Mouse (Mus musculus): ENCODE data around the gene Ptprq.
A peak's percentile ranks its signal among the peaks of the same experiment; 100 is the strongest.

DNA sequence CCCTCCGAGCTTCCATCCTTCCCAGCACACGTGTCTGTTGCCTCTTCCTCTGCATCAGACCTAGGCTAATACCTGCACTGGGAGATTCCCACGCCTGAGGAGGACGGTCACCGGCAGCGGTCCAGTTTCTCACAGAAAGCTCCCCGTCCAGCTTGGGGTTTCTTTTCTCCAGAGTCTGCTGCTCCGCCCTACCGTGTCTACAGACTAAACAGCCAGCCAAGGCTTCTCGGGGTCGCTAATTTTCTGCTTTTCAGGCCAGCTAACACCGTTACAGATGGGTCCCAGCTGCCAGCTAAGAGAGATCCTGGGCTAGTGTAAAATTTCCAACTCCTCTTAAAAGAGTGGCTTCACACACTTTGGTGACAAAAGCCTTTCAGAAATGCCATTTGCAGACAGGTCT, 233.1 kb downstream of the Ptprq start:
- TF ChIP-seq REST (IDR thresholded peaks at IDR 0.05; ENCODE audit: insufficient read depth, insufficient read length) (no peak), MYOD1 (IDR thresholded peaks at IDR 0.05; ENCODE audit: control insufficient read depth in 1 of 3, insufficient read length in 2 of 3, low read depth in 2 of 3) (no peak), POLR2A (IDR thresholded peaks at IDR 0.05; ENCODE audit: insufficient read length, low read depth) (no peak), MAX (IDR thresholded peaks at IDR 0.05; ENCODE audit: low read depth) (no peak), CEBPB (IDR thresholded peaks at IDR 0.05; ENCODE audit: insufficient read depth, poor library complexity, severe bottlenecking) (no peak), POLR2AphosphoS2 (IDR thresholded peaks at IDR 0.05; ENCODE audit: insufficient read length, low read depth) (peak; percentile 61), USF1 (IDR thresholded peaks at IDR 0.05; ENCODE audit: low read depth) (no peak), MYOG (IDR thresholded peaks at IDR 0.05; ENCODE audit: control insufficient read depth in 1 of 3, insufficient read depth in 1 of 3, insufficient read length in 2 of 3, low read depth in 2 of 3) (no peak)
